21 mouse cellular contexts compared by ENCODE assay signal in genomic region chr3:50439429-50439828, GRCm38 (mm10). TPM values are rescaled to one million over a fixed set of nuclear protein-coding genes. Genes with fewer than 3 reads are reported as not detected.
DNase-seq lines count a peak whose midpoint lies in the region; TF ChIP-seq lines count a peak whose summit lies in the region.
"Had no signal": no experiment of that assay in that cellular context is flagged by ENCODE, and none has a peak within 500 bp of the region (broad histone marks: within the 10 kb centered on the region; RNA-seq: fewer than 3 reads in every experiment).

No protein-coding gene starts in this region.

- no peak for TF ChIP-seq CTCF in layer of hippocampus, adult 2 months (conservative IDR thresholded peaks at IDR 0.05)
- no peak for TF ChIP-seq CTCF in MEL (IDR thresholded peaks at IDR 0.05 in 2 of 3, conservative IDR thresholded peaks at IDR 0.05 in 1 of 3; ENCODE audit: control insufficient read depth in 1 of 3, insufficient read depth in 1 of 3, low read depth in 2 of 3, low read length in 3 of 3, poor library complexity in 1 of 3, severe bottlenecking in 1 of 3)

- no peak for TF ChIP-seq EP300 in MEL (IDR thresholded peaks at IDR 0.05; ENCODE audit: low read depth in 1 of 2, low read length in 2 of 2)

- H3K27me3 ChIP-seq in MEL (ENCODE audit: control insufficient read depth in 1 of 2, insufficient read depth in 2 of 2, low read length in 2 of 2) = no peaks in the 10 kb centered on the region
- no peaks in the 10 kb centered on the region for H3K27me3 ChIP-seq in limb, embryonic 10.5 days (ENCODE audit: low read depth, poor library complexity, severe bottlenecking)
- H3K27me3 ChIP-seq: embryonic facial prominence, embryonic 12.5 days; forebrain, embryonic 13.5 days; forebrain, embryonic 15.5 days had no signal

- DNase-seq in layer of hippocampus, adult 2 months (ENCODE audit: low spot score in 2 of 2) = no peak
- DNase-seq in layer of hippocampus, adult 9-10 months (ENCODE audit: low spot score) = no peak
- DNase-seq in MEL (ENCODE audit: low read depth, low spot score) = no peak
- DNase-seq in limb, embryonic 10.5 days (ENCODE audit: low spot score) = no peak
- DNase-seq in heart, postnatal 14 days = no peak
- DNase-seq in thymus, postnatal 36 days = no peak
- DNase-seq: adrenal gland, adult 2 months; adrenal gland, postnatal 10 days; adrenal gland, postnatal 25 days; cerebellum, adult 11 months; cerebellum, adult 18-20 months; cerebellum, adult 8-10 months; cerebellum, adult 9-11 months; cerebellum, postnatal 14 days; cerebellum, postnatal 36 days; embryo, embryonic 11 days; forebrain, postnatal 0 days had no signal

- intact Hi-C loops in heart, postnatal 14 days (cut with DNase I) = no loop called here

- no peak overlapping the region for H3K9ac ChIP-seq in MEL (ENCODE audit: control insufficient read depth, low read depth, low read length, poor library complexity, severe bottlenecking)
- H3K9ac ChIP-seq: embryonic facial prominence, embryonic 12.5 days; forebrain, embryonic 13.5 days; forebrain, embryonic 15.5 days; forebrain, postnatal 0 days had no signal

- H3K79me2 ChIP-seq in MEL (ENCODE audit: control insufficient read depth, insufficient read depth, low read length, poor library complexity) = no peaks in the 10 kb centered on the region; the same call in 1 of the 2 replicates

- TF ChIP-seq POLR2A in MEL (IDR thresholded peaks at IDR 0.05; ENCODE audit: control insufficient read depth in 1 of 2, insufficient read depth in 1 of 2, low read depth in 1 of 2, low read length in 2 of 2, poor library complexity in 1 of 2) = no peak

- 88% methylated on average over 5 of the region's 5 CpGs for WGBS in limb, embryonic 10.5 days

- peaks cover 8 to 15% of the 10 kb centered on the region in 2 experiments for H3K4me1 ChIP-seq in MEL (ENCODE audit: control insufficient read depth in 1 of 2, insufficient read depth in 2 of 2, low read length in 2 of 2)
- peaks cover 69% of the 10 kb centered on the region for H3K4me1 ChIP-seq in limb, embryonic 10.5 days
- H3K4me1 ChIP-seq: embryonic facial prominence, embryonic 12.5 days had no signal

- no peaks in the 10 kb centered on the region for H3K9me3 ChIP-seq in MEL (replicated peaks; ENCODE audit: insufficient read depth, low read length)
- no peaks in the 10 kb centered on the region for H3K9me3 ChIP-seq in limb, embryonic 10.5 days (replicated peaks)
- H3K9me3 ChIP-seq: embryonic facial prominence, embryonic 12.5 days; forebrain, embryonic 13.5 days; forebrain, embryonic 15.5 days; G1E had no signal

- no peak for TF ChIP-seq RAD21 in MEL (IDR thresholded peaks at IDR 0.05; ENCODE audit: low read depth, low read length)

- no peak overlapping the region for H3K4me3 ChIP-seq in layer of hippocampus, adult 2 months
- H3K4me3 ChIP-seq in MEL (ENCODE audit: control insufficient read depth in 1 of 2, insufficient read depth in 1 of 2, low read depth in 2 of 2, low read length in 2 of 2) = no peak overlapping the region
- no peak overlapping the region for H3K4me3 ChIP-seq in limb, embryonic 10.5 days
- H3K4me3 ChIP-seq: embryonic facial prominence, embryonic 12.5 days; forebrain, embryonic 13.5 days; forebrain, embryonic 15.5 days had no signal

- peaks cover 0 to 25% of the 10 kb centered on the region in 2 experiments; a peak in 2 of 4 replicates for H3K36me3 ChIP-seq in MEL (ENCODE audit: control insufficient read depth in 1 of 2, insufficient read depth in 2 of 2, low read length in 2 of 2)
- H3K36me3 ChIP-seq in limb, embryonic 10.5 days = no peaks in the 10 kb centered on the region
- H3K36me3 ChIP-seq: embryonic facial prominence, embryonic 12.5 days; forebrain, embryonic 15.5 days; G1E had no signal

- H3K27ac ChIP-seq in layer of hippocampus, adult 2 months = peak overlapping the region; percentile 89
- H3K27ac ChIP-seq in MEL (ENCODE audit: control insufficient read depth, low read depth, low read length) = no peak overlapping the region; the same call in 1 of the 2 replicates
- H3K27ac ChIP-seq in limb, embryonic 10.5 days = peak overlapping the region; percentile 72
- H3K27ac ChIP-seq: embryonic facial prominence, embryonic 12.5 days; forebrain, embryonic 13.5 days; forebrain, embryonic 15.5 days had no signal

TF ChIP-seq in MEL, 35 proteins besides CTCF, POLR2A, EP300 and RAD21:
- TF ChIP-seq MAFK (IDR thresholded peaks at IDR 0.05; ENCODE audit: borderline replicate concordance, low read depth, low read length) (0 out of 2 replicates have a peak, but pooled peaks have one; percentile 39), ZNF384 (IDR thresholded peaks at IDR 0.05; ENCODE audit: low read depth, low read length) (no peak), JUND (IDR thresholded peaks at IDR 0.05; ENCODE audit: low read depth, low read length) (no peak)

RNA-seq across cellular contexts. Expression of gene Slc7a11, which starts 4.0 kb away (rescaled TPM):
- 10 to 100 TPM; 24.3 to 28.9 TPM for total RNA-seq in layer of hippocampus, adult 2 months (2021)
- 0.69 and 7.0 TPM in 2 replicates for total RNA-seq in MEL (2012; rRNA removed)
- polyA plus RNA-seq in MEL (2012; ENCODE audit: insufficient read depth in 1 of 2, insufficient read length in 2 of 2, low read depth in 1 of 2, low replicate concordance in 2 of 2, missing spikeins in 1 of 2) = 1 to 10 TPM in 1 of 2 experiments, not detected in 1; 3.3 TPM
- polyA plus RNA-seq in limb, embryonic 10.5 days (2016; fragmentation: Nextera tagmentation; extraction: Ambion mirVana) = 1.8 and 3.6 TPM in 2 replicates
- total RNA-seq in heart, postnatal 14 days (2021) = 1 to 10 TPM in 1 of 2 experiments, under 1 TPM in 1; 0.17 to 1.4 TPM
